Mouse (Mus musculus): ENCODE measurements around the gene Gpr35. TPM values are rescaled to one million over a fixed set of nuclear protein-coding genes. Genes with fewer than 3 reads are reported as not detected.

The Gpr35 gene
- polyA plus RNA-seq, 1 experiment from 2014 or later, result 2.1 TPM

- no peaks in the 10 kb centered on the region for H3K4me1 ChIP-seq
- H3K36me3 ChIP-seq, result peaks cover 4% of the 10 kb centered on the region; the same call in 1 of the 2 replicates
- H3K4me3 ChIP-seq (replicated peaks), result no peak overlapping the region
- H3K27ac ChIP-seq (replicated peaks), result no peak overlapping the region
- no peak overlapping the region for H3K4me2 ChIP-seq (replicated peaks)
- no peaks in the 10 kb centered on the region for H3K27me3 ChIP-seq
- no peak for ATAC-seq (ENCODE audit: insufficient number of reproducible peaks, low FRiP score, low TSS enrichment, low read depth)
- H3K9me3 ChIP-seq (replicated peaks), result no peaks in the 10 kb centered on the region
- 82% methylated on average over 10 of the region's 10 CpGs for WGBS
- no peak overlapping the region for H3K9ac ChIP-seq
These were observed 68.1 kb downstream of the Gpr35 start for GRCm38 (mm10) chr1:93018716-93019115.

GRCm38 (mm10) chr1:93020602-93021001 lies 69.9 kb downstream of the Gpr35 start:
- 73% methylated on average over 4 of the region's 4 CpGs for WGBS
- no peaks in the 10 kb centered on the region for H3K9me3 ChIP-seq (replicated peaks)
- no peak overlapping the region for H3K27ac ChIP-seq (replicated peaks)
- no peak overlapping the region for H3K4me2 ChIP-seq (replicated peaks)
- H3K4me1 ChIP-seq, result no peaks in the 10 kb centered on the region
- H3K27me3 ChIP-seq, result no peaks in the 10 kb centered on the region
- no peak overlapping the region for H3K4me3 ChIP-seq (replicated peaks)
- no peak for ATAC-seq (ENCODE audit: insufficient number of reproducible peaks, low FRiP score, low TSS enrichment, low read depth)
- no peak overlapping the region for H3K9ac ChIP-seq
- peaks cover 4% of the 10 kb centered on the region; the same call in 1 of the 2 replicates for H3K36me3 ChIP-seq

GRCm38 (mm10) chr1:93026600-93026999 lies 75.9 kb downstream of the Gpr35 start:
- Histone ChIP-seq H3K27ac (replicated peaks) (no peak overlapping the region), H3K9ac (no peak overlapping the region), H3K36me3 (peaks cover 4% of the 10 kb centered on the region; the same call in 1 of the 2 replicates), H3K4me3 (replicated peaks) (no peak overlapping the region), H3K27me3 (no peaks in the 10 kb centered on the region), H3K4me2 (replicated peaks) (no peak overlapping the region), H3K4me1 (no peaks in the 10 kb centered on the region), H3K9me3 (replicated peaks) (no peaks in the 10 kb centered on the region)
- no peak for ATAC-seq (ENCODE audit: insufficient number of reproducible peaks, low FRiP score, low TSS enrichment, low read depth)
- 86% methylated on average over 8 of the region's 8 CpGs for WGBS

- 91% methylated on average over 10 of the region's 10 CpGs for WGBS
- no peak overlapping the region for H3K4me3 ChIP-seq (replicated peaks)
These were observed 78.7 kb downstream of the Gpr35 start for GRCm38 (mm10) chr1:93029387-93029786.

GRCm38 (mm10) chr1:93030060-93030459 lies 79.4 kb downstream of the Gpr35 start:
- no peak for ATAC-seq (ENCODE audit: insufficient number of reproducible peaks, low FRiP score, low TSS enrichment, low read depth)
- no peak overlapping the region for H3K4me3 ChIP-seq (replicated peaks)

More at GRCm38 (mm10) chr1:93029387-93029786, 78.7 kb downstream of the Gpr35 start:
- no peaks in the 10 kb centered on the region for H3K9me3 ChIP-seq (replicated peaks)
- no peak for ATAC-seq (ENCODE audit: insufficient number of reproducible peaks, low FRiP score, low TSS enrichment, low read depth)
- H3K36me3 ChIP-seq, result no peaks in the 10 kb centered on the region
- H3K27me3 ChIP-seq, result no peaks in the 10 kb centered on the region
- H3K4me2 ChIP-seq (replicated peaks), result no peak overlapping the region
- no peak overlapping the region for H3K9ac ChIP-seq
- H3K27ac ChIP-seq (replicated peaks), result no peak overlapping the region
- H3K4me1 ChIP-seq, result no peaks in the 10 kb centered on the region

GRCm38 (mm10) chr1:93031199-93031598 lies 80.5 kb downstream of the Gpr35 start:
- Histone ChIP-seq H3K27ac (replicated peaks) (no peak overlapping the region), H3K9ac (no peak overlapping the region), H3K4me2 (replicated peaks) (no peak overlapping the region), H3K4me1 (no peaks in the 10 kb centered on the region), H3K27me3 (no peaks in the 10 kb centered on the region), H3K4me3 (replicated peaks) (no peak overlapping the region), H3K9me3 (replicated peaks) (no peaks in the 10 kb centered on the region), H3K36me3 (no peaks in the 10 kb centered on the region)
- no peak for ATAC-seq (ENCODE audit: insufficient number of reproducible peaks, low FRiP score, low TSS enrichment, low read depth)
- 89% methylated on average over 3 of the region's 3 CpGs for WGBS

More at GRCm38 (mm10) chr1:93030060-93030459, 79.4 kb downstream of the Gpr35 start:
- H3K9ac ChIP-seq, result no peak overlapping the region
- H3K27ac ChIP-seq (replicated peaks), result no peak overlapping the region
- H3K9me3 ChIP-seq (replicated peaks), result no peaks in the 10 kb centered on the region
- no peaks in the 10 kb centered on the region for H3K4me1 ChIP-seq
- WGBS, result 68% methylated on average over 2 of the region's 2 CpGs
- H3K36me3 ChIP-seq, result no peaks in the 10 kb centered on the region
- no peaks in the 10 kb centered on the region for H3K27me3 ChIP-seq
- H3K4me2 ChIP-seq (replicated peaks), result no peak overlapping the region

- no peaks in the 10 kb centered on the region for H3K27me3 ChIP-seq
- H3K4me3 ChIP-seq (replicated peaks), result no peak overlapping the region
- H3K4me1 ChIP-seq, result no peaks in the 10 kb centered on the region
- no peak for ATAC-seq (ENCODE audit: insufficient number of reproducible peaks, low FRiP score, low TSS enrichment, low read depth)
- no peak overlapping the region for H3K9ac ChIP-seq
- H3K4me2 ChIP-seq (replicated peaks), result no peak overlapping the region
- WGBS, result 70% methylated on average over 8 of the region's 8 CpGs
- H3K9me3 ChIP-seq (replicated peaks), result no peaks in the 10 kb centered on the region
- H3K27ac ChIP-seq (replicated peaks), result no peak overlapping the region
- peaks cover 9% of the 10 kb centered on the region for H3K36me3 ChIP-seq
These were observed 83.3 kb downstream of the Gpr35 start for GRCm38 (mm10) chr1:93033989-93034388.

GRCm38 (mm10) chr1:93035981-93036380 lies 85.3 kb downstream of the Gpr35 start:
- H3K4me2 ChIP-seq (replicated peaks), result no peak overlapping the region
- H3K27ac ChIP-seq (replicated peaks), result no peak overlapping the region
- H3K4me3 ChIP-seq (replicated peaks), result no peak overlapping the region
- H3K9ac ChIP-seq, result no peak overlapping the region
- H3K36me3 ChIP-seq, result peaks cover 9% of the 10 kb centered on the region
- 75% methylated on average over 4 of the region's 4 CpGs for WGBS
- H3K27me3 ChIP-seq, result no peaks in the 10 kb centered on the region
- no peaks in the 10 kb centered on the region for H3K9me3 ChIP-seq (replicated peaks)
- ATAC-seq (ENCODE audit: insufficient number of reproducible peaks, low FRiP score, low TSS enrichment, low read depth), result no peak
- no peaks in the 10 kb centered on the region for H3K4me1 ChIP-seq

Other genes starting within 250 kb of the Gpr35 start
- 93.6 and 95.3 TPM in 2 replicates for gene Gpc1, start 119.2 kb upstream of the Gpr35 start, polyA plus RNA-seq (2015; fragmentation: Nextera tagmentation; extraction: Ambion mirVana)
- 0.88 and 1.0 TPM in 2 replicates for gene Ankmy1, start 48.0 kb upstream of the Gpr35 start, polyA plus RNA-seq (2015; fragmentation: Nextera tagmentation; extraction: Ambion mirVana)
- 10.1 and 11.5 TPM in 2 replicates for gene Dusp28, start 43.9 kb upstream of the Gpr35 start, polyA plus RNA-seq (2015; fragmentation: Nextera tagmentation; extraction: Ambion mirVana)
- 47.7 and 47.8 TPM in 2 replicates for gene Rnpepl1, start 40.1 kb upstream of the Gpr35 start, polyA plus RNA-seq (2015; fragmentation: Nextera tagmentation; extraction: Ambion mirVana)
- gene Capn10, start 16.5 kb upstream of the Gpr35 start, polyA plus RNA-seq (2015; fragmentation: Nextera tagmentation; extraction: Ambion mirVana), result 34.5 and 36.5 TPM in 2 replicates
- gene Aqp12, start 55.5 kb downstream of the Gpr35 start, polyA plus RNA-seq (2015; fragmentation: Nextera tagmentation; extraction: Ambion mirVana), result not detected in 2 replicates
- 26.8 and 32.7 TPM in 2 replicates for gene Kif1a, start 151.1 kb downstream of the Gpr35 start, polyA plus RNA-seq (2015; fragmentation: Nextera tagmentation; extraction: Ambion mirVana)
- 0.11 TPM in 1 of 2 replicates, not detected in the other for gene Agxt, start 184.4 kb downstream of the Gpr35 start, polyA plus RNA-seq (2015; fragmentation: Nextera tagmentation; extraction: Ambion mirVana)
- gene 2310007B03Rik, start 210.1 kb downstream of the Gpr35 start, polyA plus RNA-seq (2015; fragmentation: Nextera tagmentation; extraction: Ambion mirVana), result 18.3 and 21.8 TPM in 2 replicates
- gene Crocc2, start 217.9 kb downstream of the Gpr35 start, polyA plus RNA-seq (2015; fragmentation: Nextera tagmentation; extraction: Ambion mirVana), result 2.8 and 5.8 TPM in 2 replicates